Mouse (Mus musculus): ENCODE data around the gene Neurod2.

Gene Neurod2

DNA sequence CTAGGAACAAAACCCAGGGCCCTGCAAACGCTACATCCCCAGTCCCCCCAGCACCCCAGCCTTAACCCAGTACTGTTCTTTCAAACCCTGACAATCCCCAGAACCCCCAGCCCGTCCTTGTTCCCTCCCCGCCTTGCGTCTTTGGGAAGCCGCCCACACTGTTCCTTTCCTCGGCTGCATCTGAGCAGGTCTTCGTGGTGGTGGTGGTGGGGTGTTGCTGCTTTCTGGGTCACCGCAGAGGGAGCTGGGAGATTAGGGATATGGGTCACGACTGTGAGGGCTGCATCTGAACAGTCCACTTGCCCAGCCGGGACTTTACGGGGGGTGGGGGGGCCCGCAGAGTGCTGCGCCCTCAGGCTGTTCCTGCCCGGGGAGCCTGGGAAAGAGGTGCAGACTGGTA lies 25.0 kb upstream of the Neurod2 start:
- DNase-seq (ENCODE audit: low spot score): no peak

DNA sequence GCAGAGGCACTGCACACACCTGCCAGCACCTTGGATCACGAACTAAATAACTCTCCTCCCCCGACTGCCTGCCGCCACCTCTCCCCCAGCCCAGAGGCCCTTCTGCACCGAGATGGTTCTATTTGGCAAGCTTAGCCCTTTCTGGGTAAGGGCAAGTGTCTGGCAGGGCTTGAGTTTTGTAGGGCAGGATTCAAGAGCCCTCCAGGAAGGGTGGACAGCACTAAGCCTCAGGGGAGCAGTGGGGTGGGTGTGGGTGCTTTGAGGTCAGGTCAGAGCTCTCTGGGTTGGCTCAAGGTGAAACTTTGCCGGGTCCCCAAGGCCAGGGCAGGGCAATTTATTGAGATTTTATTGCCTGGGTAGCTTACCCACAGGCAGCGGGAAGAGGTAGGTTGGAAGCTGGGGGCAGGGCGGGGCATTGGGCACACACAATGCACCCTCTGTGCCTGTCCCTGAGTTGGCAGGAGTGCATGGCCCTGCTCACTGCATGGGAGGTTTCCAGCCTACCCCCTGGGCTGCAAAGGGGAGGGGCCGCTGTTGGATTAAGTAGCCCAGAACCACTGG lies 24.3 kb upstream of the Neurod2 start:
- no peak for DNase-seq (ENCODE audit: low spot score)

DNA sequence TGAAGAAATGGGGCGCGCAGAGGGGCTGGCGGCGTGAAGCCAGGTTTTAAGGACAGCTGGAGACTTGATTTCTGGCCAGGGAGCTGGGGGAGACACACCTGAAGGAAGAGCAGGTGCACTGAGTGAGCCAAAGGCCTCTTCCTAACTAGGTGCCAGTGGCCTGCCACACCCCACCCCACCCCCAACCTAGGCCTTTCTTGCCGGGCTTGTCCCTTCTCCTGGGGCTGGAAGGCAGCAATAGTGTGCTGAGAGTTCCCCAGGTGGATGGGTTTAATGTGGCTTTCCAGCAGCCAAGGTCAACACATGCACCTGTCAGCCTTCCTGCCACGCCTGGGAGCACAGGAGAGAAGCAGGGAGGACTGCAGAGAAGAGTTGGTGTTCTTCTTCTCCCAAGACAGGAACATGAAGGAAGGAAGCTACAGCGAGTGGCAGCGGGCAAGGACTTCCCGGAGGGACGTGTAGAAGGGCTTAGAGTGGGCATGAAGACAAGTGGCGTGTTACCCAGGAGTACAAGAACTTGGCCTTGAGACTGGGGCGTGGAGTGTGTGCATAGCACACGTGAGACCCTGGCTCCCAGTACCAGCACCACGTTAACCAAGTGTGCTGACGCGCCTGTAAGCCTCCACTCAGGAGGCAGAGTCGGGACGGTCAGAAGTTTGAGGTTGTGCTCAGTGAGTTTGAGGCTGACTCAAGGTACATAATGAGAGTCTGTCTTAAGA lies 23.0 kb upstream of the Neurod2 start:
- DNase-seq (ENCODE audit: low spot score): no peak

DNA sequence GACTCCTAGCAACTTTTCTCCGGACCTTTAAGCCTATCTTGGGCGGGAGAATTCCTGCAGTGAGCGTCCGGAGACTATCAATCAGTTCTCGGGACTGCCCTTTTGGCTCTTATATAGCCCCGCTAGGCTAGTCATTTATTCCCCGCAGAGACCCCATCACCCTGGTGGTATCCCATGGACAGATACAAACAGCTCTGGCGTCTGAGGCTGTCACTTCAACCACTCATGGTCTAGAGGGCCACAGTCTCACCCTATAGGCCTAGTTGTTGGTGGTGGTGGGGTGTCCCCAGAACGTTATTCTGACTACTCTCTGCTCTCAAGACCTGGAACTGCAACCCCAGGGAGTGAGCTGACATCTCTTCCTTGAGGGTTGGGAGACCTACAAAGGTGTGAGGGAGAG lies 19.9 kb upstream of the Neurod2 start:
- no peak for DNase-seq (ENCODE audit: low spot score)

- DNase-seq (ENCODE audit: low spot score): no peak
These were observed 18.9 kb upstream of the Neurod2 start, which contains the start of gene Ppp1r1b for GRCm38 (mm10) chr11:98348083-98348961. Gene Ppp1r1b (plus strand): TSS chr11:98348404.

DNA sequence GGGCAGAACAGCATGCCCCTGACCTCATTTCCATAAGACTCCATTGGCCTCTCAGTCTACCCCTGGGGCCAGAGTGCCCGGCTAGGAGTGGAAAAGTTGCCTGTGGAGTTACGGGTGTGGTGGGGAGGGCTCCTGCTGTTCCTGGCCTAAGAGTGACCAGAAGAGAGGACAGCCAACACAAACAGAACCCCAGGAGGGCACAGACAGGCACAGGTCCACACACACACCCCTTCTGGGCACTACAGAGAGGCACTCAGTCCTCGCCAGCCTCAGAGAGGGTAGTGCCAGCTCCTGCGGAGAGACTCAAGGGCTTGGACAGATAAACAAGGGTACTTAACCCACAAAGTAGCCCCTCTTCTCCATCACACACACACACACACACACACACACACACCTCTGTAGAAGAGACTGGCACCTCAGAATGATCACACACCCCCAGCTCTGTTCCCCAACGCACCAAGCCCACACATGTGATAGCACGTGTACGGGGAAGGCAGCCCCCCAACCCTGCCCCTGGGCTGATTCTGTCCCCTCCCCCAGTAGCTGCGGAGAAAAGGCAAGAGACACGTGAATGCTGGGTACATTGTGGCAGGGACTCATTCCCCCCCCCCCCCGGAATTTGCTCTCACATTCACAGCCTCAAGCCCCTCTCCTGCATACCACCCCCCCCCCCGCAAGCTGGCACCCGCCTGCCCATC lies 18.1 kb upstream of the Neurod2 start:
- no peak for DNase-seq (ENCODE audit: low spot score)

DNA sequence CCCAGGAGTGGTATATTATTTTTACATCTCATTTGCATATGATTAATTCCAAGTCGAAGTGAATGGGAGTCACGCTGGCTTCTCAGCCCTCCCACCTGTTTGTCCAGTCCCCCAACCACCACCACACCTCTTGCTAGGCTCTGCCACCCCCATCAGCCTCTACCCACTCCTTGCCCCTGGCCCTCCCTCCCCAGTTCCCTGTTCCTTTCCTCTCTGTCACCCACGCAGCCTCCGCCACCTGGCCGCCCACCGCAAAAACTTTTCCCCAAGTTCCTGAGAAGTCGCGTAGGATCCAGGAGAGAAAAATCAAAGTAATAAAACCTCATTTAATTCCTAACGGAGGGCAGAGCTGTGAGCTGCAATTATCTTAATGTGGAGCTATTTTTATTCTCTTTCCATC lies 16.7 kb upstream of the Neurod2 start:
- no peak for DNase-seq (ENCODE audit: low spot score)

DNA sequence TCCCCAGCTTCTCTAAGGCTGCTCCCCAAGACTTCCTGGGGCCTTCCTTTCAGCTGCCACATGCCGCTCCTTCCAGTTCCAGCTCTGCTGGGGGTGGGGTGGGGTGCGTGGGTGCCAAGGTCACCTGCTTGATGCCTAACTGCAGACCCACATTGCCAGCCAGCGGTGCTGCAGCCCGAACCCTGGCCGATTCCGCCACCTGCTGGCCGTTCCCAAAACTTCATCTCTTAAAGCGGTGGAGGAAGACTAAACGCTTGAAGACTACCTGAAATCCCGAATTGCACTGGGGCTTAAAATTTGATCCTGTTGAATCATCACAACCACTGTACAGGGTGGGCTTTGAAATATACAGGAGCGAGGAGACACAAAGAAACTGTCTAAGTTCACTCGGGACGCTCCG lies 15.8 kb upstream of the Neurod2 start:
- peak; percentile 74 for DNase-seq (ENCODE audit: low spot score)

DNA sequence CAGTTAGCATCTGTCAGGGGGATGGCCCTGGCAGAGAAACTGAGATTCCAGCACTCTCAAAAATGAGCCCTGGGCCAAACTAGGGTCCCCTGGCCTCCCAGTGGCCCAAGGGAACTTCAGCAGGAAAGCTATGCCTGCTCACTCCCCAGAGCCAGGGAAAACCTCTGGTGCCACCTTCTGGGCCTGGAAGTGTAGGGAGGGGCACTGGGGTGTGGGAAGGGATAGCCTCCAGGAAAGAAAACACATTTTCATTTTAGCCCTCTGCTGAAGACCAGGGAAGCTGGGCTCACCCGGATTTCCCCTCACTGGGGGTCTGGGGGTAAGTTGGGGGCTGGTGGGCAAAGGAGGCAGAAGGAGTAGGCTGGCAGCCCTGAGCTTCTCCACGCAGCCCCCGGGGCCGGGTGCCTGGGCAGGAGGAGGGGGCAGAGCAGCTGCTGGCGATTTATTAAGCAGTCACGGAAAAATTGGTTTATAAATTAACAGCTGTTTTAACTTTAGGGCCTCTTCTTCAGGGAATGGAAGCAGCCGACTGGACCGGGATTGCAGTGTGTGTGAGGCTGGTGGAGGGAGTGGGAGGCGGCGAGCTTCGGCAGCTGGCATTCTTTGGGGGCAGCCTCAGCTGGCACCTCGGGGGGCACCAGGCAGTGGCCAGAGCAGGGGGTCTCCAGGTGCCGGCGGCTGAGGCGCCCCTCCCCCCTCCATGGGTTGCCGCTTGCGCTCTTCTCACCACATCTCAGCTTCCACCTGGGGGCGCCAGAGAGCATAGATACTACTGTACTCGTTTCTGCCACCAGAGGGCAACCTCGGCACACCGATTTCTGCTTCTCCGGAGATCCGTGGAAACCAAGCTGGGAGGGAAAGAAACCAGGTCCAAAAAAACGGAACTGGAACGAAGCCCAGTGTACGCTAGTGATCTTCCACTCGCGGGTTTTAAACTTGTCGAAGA lies 12.8 kb upstream of the Neurod2 start:
- peak; percentile 95 for DNase-seq (ENCODE audit: low spot score)

- DNase-seq (ENCODE audit: low spot score): no peak
These were observed 11.7 kb upstream of the Neurod2 start for GRCm38 (mm10) chr11:98341174-98341573.

DNA sequence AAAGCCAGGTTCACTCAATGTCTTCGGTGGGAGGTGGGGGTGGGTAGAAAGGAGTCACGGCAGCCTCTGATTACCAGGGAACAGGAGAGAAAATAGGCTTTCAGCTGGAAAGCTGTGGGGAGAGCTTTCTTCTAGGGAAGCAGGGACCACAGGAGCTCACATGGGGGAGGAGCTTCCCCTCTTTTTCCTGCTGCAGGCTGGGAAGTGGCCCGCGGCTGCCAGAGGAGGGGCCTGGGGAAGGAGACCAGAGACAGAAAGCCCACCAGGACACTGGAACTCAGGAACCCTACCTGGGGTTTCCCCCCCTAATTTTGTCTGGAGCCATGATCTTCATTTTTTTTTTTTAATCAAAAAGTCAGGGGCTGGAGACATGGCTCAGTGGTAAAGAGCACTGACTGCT lies 11.1 kb upstream of the Neurod2 start:
- no peak for DNase-seq (ENCODE audit: low spot score)

- DNase-seq (ENCODE audit: low spot score): no peak
These were observed 10.3 kb upstream of the Neurod2 start for GRCm38 (mm10) chr11:98339679-98340287.

GRCm38 (mm10) chr11:98339071-98339501 lies 9.6 kb upstream of the Neurod2 start:
- no peak for DNase-seq (ENCODE audit: low spot score)

DNA sequence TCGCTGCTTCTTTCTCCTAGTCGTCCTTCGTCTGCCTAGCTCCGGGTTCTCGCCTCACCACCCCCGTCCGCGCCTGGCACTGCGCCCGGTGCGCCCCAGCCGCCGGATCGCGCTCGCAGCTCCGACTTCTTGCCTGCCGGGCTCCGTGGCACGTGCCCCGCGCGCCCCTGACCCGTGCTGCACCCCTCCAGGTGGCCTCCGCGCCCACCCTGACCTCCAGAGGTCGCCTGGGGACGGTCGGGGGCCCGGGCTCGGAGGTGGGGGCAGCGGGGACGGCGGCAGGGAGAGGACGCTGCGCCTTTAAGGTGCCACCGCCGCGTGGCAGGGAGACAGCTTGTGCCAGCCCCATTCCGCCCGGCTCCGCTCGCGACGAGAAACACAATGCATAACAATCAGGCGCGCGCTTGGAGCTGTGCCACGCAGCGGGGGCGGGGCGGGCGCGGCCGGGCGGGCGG lies 9.1 kb upstream of the Neurod2 start:
- DNase-seq (ENCODE audit: low spot score): no peak

- no peak for DNase-seq (ENCODE audit: low spot score)
These were observed 7.0 kb upstream of the Neurod2 start for GRCm38 (mm10) chr11:98336245-98337107.

GRCm38 (mm10) chr11:98335250-98335649 lies 5.8 kb upstream of the Neurod2 start:
- no peak for DNase-seq (ENCODE audit: low spot score)

- DNase-seq (ENCODE audit: low spot score): no peak
These were observed 4.7 kb upstream of the Neurod2 start for GRCm38 (mm10) chr11:98333981-98334741.

DNA sequence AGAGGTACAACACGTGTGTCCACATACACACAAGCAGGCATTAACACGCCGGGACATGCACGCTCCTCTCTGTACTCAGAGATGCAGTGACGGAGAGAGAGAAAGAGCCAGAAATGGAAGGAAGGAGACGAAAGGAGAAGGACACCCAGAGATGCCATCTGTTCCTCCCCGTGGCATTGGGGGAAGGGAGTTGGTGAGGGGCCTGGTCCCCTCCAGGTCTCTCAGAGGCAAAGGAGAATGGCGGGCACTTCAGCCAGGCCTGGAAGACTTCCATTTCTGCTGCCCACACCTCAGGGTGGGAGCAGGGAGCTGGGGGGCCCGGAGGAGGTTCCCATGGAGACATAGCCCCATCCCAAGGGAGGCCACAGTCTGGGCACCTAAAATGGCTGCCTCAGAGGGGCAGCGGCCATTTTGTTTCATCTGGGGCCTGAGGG lies 3.8 kb upstream of the Neurod2 start:
- no peak for DNase-seq (ENCODE audit: low spot score)

GRCm38 (mm10) chr11:98332841-98333240 lies 3.4 kb upstream of the Neurod2 start:
- no peak for DNase-seq (ENCODE audit: low spot score)
